Mouse (Mus musculus) natural killer cell, adult 2 months (primary cell): Measurements from ENCODE around the gene Cab39.

Experiments used
- DNase-seq, 2 experiments: peaks; one replicate each; pipeline ENCODE4 v3.0.0; 2022; ENCODE audit warnings: low spot score in 2 of 2

The Cab39 gene

DNA sequence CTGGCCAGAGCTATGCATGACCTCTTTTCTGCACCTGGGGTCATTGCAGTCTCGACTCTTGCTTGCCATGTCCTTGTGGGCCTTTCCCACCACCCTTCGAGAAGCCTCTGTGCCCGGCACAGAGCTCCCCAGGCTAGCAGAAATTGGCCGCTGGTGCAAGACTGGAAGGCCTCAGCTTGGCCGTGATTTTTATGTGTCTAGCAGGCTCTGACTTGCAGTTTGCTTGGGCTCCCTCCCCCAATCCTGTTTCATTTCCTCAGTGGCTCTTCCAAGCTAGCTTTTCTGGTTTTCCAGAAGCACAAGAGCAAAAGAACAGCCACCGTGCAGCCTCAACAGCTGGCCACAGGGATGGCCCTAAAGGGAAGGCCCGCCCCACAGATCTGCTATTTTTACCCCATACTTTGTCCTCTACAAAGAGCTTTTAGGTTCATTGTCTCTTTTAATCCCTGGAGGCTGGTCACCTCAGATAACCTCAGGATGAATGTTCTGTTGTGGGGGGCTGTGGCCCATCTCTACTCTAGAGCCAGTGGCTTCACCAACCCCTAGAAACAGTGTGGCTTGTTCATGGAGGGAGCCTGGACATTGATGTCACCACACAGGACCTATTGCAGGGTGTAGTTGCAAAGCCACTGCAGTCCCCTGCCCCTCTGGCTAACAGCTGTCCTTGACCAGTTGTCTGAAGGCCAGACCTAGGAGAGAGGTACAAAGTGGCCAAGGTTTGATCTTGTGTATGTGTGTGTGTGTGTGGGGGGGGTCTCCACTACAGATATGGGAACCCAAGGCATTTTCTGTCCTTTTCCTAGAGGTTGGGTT lies 107.5 kb downstream of the Cab39 start:
- no peak for DNase-seq
